Mouse (Mus musculus) bone marrow, adult 2 months (tissue): Measurements from ENCODE around the gene Rab6a. TPM values are rescaled to one million over a fixed set of nuclear protein-coding genes. Genes with fewer than 3 reads are reported as not detected.

Source experiments
- H3K27ac ChIP-seq: fragments of 200-500 bp; 2 replicates; pipeline ENCODE4 v1.5.1; 2012; ENCODE audit warnings: low read depth, mild to moderate bottlenecking, control low read depth, inconsistent platforms, low read length; ENCODE audit not compliant: control insufficient read depth, poor library complexity, insufficient read depth
- H3K4me1 ChIP-seq: fragments of 200-500 bp; 2 replicates; pipeline ENCODE4 v1.6.1; 2011; ENCODE audit warnings: low read length; ENCODE audit not compliant: control insufficient read depth, insufficient read depth
- H3K4me3 ChIP-seq: fragments of 200-500 bp; replicated peaks from 2 replicates; pipeline ENCODE3; 2011; ENCODE audit warnings: mild to moderate bottlenecking, low read depth, low read length, control low read depth; ENCODE audit not compliant: control insufficient read depth
- CTCF ChIP-seq: fragments of 200-500 bp; IDR thresholded peaks from 2 replicates; pipeline ENCODE4 v1.5.1; 2011; ENCODE audit warnings: low read length, control low read depth; ENCODE audit not compliant: control insufficient read depth, insufficient read depth
- POLR2A ChIP-seq: fragments of 200-500 bp; IDR thresholded peaks from 2 replicates; pipeline ENCODE4 v1.6.1; 2011; ENCODE audit warnings: low read depth, mild to moderate bottlenecking, control low read depth, low read length, borderline replicate concordance; ENCODE audit not compliant: control insufficient read depth
- WGBS: fragments of 180-500 bp; shearing (Covaris S2); methylation state at CpG from one replicate; pipeline ENCODE4 v1.1.7; 2018; 5-methylcytosine and 5-hydroxymethylcytosine counted together
- polyA plus RNA-seq: library from polyadenylated mRNA; stranded (reverse); fragments of >200 nt; gene quantifications from 2 replicates; pipeline ENCODE4 v1.2.4, GENCODE M21; 2011; ENCODE audit warnings: low replicate concordance; ENCODE audit not compliant: missing spikeins, insufficient read depth, insufficient read length

Gene Rab6a
- polyA plus RNA-seq, 1 experiment = 34.8 TPM

DNA sequence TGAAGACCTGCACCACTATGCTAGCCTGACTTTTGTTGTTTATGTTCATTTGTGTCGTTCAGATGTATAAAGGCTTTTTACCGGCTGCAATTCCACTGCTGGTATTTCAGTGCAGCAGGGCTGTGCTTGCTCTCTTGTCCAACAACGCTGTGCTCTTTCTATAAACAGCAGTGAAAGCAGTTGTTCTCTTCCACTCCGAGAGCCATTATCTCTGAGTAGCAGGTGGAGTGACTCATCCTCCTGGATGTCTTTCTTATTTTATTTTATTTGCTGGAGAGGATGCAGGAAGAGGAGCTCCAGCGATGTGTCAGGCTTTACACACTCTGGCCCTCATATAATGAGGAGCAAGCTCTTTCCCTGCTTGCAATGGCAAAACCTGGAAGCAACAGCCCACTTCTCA lies 7.0 kb upstream of the Rab6a start:
- WGBS = 78% methylated on average over 5 of the region's 5 CpGs
- H3K27ac ChIP-seq = no peak overlapping the region
- TF ChIP-seq POLR2A (no peak), CTCF (no peak)
- no peak overlapping the region for H3K4me3 ChIP-seq
- no peaks in the 10 kb centered on the region for H3K4me1 ChIP-seq

DNA sequence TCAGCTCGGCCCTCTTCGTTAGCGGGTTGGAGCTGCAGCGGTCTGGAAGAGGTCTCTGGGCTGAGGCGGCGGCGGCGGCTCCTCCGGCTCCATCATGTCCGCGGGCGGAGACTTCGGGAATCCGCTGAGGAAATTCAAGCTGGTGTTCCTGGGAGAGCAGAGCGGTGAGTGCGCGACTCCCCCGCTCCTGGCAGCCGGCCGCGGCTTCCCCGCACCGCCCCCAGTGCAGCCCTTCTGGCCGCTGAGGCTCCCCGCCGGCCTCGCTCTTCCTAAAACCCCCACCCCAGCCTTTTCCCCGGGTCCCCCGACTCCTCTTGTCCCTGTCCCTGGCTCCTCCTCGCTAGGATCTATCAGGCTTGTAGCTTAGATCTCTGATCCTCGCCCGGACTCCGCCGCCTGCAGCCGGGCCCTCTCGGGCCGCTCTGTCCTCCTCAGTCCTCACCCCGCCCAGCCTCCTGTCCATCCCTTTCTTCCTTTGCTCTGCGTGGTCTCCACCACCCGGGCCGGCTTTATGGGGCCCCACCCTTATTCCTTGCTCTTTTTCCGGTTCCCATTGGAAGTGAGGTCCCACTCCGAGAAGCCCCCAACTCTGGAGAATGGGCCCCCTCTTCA lies 1.0 kb downstream of the Rab6a start, which contains the start of gene Mrpl48:
Mrpl48 (minus strand) TSS at position 172 of the 612 bp plus-strand sequence.
- H3K4me3 ChIP-seq = peak within 1 kb of the TSS; percentile 99
- 2% methylated on average over 43 of the region's 43 CpGs for WGBS
- H3K27ac ChIP-seq = peak within 1 kb of the TSS; percentile 100
- TF ChIP-seq CTCF (no peak), POLR2A (no peak)
- H3K4me1 ChIP-seq = no peaks in the 10 kb centered on the region

DNA sequence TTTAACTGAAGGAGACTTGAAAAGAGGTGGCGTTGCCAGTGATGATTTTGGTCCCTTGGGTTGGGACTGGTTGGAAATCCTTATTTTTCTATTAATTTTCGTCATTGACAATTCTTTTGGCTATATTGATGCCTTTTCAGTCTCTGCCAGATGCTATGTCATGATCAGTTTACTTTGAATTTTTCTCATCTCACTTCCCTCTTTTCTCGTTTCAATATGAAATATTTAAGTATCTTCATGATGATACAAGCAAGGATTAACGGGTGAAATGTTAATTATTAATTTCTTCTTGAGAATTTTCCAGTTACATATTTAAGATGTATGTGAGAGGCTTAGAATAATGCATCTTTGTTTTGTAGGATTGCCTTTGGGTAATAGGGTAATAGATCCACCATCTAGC lies 1.7 kb downstream of the Rab6a start:
- Histone ChIP-seq H3K4me3 (peak overlapping the region; percentile 28), H3K27ac (no peak overlapping the region), H3K4me1 (no peaks in the 10 kb centered on the region)
- TF ChIP-seq CTCF (no peak), POLR2A (no peak)
- WGBS = 4% methylated on average over 4 of the region's 4 CpGs

DNA sequence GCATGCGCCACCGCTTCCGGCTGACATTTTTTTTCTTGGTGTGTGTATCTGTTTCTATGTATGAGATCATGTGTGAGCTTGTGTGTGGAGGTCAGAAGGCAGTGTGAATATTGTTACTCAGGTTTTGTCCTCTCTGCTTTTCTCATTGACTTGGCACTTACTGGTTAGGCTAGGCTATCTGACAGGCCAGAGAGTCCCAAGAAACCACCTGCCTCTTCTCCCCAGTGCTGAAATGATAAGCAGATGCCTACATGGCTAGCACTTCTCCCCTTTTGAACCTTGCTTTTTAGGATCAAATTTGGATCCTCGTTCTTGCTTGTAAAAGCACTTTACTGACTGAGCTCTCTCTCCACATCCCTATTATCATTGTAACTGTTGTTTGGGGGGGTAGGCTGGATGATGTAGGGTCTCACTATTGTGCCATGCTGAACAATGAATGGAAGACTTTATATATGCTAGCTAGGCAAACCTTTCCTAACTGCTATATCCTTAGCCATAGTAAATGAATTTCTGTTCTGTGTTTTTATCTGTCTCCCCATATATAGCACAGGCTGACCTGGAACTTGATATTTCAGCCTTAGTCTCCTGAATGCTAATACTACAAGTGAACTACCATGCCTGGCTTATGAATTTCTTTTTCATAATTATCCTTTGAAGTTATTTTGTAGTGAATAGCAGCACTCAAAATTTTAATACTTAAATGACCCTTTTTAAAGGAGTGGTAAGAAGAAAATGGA lies 9.1 kb downstream of the Rab6a start:
- Histone ChIP-seq H3K4me3 (no peak overlapping the region), H3K4me1 (no peaks in the 10 kb centered on the region; the same call in 1 of the 2 replicates), H3K27ac (no peak overlapping the region)
- TF ChIP-seq CTCF (no peak), POLR2A (no peak)
- 84% methylated on average over 4 of the region's 4 CpGs for WGBS

- TF ChIP-seq POLR2A (no peak), CTCF (peak; percentile 30; the same call in 1 of the 2 replicates)
- 67% methylated on average over 2 of the region's 2 CpGs for WGBS
- no peaks in the 10 kb centered on the region for H3K4me1 ChIP-seq
Observed at GRCm38 (mm10) chr7:100622277-100622676, 15.1 kb downstream of the Rab6a start.

GRCm38 (mm10) chr7:100624538-100624937 lies 17.3 kb downstream of the Rab6a start:
- Histone ChIP-seq H3K4me1 (no peaks in the 10 kb centered on the region), H3K27ac (no peak overlapping the region), H3K4me3 (no peak overlapping the region)
- 84% methylated on average over 3 of the region's 3 CpGs for WGBS
- TF ChIP-seq CTCF (no peak), POLR2A (no peak)

More at GRCm38 (mm10) chr7:100622277-100622676, 15.1 kb downstream of the Rab6a start:
- Histone ChIP-seq H3K27ac (no peak overlapping the region), H3K4me3 (no peak overlapping the region)

GRCm38 (mm10) chr7:100637657-100638056 lies 30.4 kb downstream of the Rab6a start:
- TF ChIP-seq CTCF (peak; percentile 22; the same call in 1 of the 2 replicates), POLR2A (no peak)
- Histone ChIP-seq H3K27ac (no peak overlapping the region), H3K4me1 (no peaks in the 10 kb centered on the region), H3K4me3 (no peak overlapping the region)
- WGBS = 8% methylated on average over 1 of the region's 1 CpGs

DNA sequence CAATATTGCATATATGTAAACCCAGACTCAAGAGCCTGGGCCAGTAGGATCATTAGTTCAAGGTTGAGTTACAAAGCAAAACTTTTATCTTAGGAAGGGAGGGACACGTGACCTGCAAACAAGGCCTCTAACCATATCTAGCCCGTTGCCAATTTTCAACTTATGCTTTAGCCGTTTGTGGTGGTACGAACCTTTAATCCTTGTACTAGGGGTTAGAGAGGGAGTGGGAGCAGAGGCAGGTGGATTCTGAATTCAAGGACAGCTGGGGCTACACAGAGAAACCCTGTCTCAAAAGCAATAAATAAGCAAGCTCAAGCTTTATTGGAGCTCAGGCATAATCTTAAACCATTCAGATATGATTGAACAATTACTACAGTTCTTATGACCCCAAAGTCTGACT lies 35.2 kb downstream of the Rab6a start:
- WGBS = 87% methylated on average over 4 of the region's 4 CpGs
- no peak overlapping the region for H3K4me3 ChIP-seq
- no peaks in the 10 kb centered on the region for H3K4me1 ChIP-seq
- TF ChIP-seq CTCF (no peak), POLR2A (no peak)
- no peak overlapping the region for H3K27ac ChIP-seq

GRCm38 (mm10) chr7:100645147-100645546 lies 37.9 kb downstream of the Rab6a start:
- 27% methylated on average over 3 of the region's 3 CpGs for WGBS
- no peak overlapping the region for H3K4me3 ChIP-seq
- TF ChIP-seq CTCF (peak; percentile 28; the same call in 1 of the 2 replicates), POLR2A (no peak)
- no peak overlapping the region for H3K27ac ChIP-seq
- H3K4me1 ChIP-seq = no peaks in the 10 kb centered on the region
